Mouse (Mus musculus) megakaryocyte, embryonic 14.5 days (primary cell): ENCODE measurements around the gene Vmn1r53.

Experiments used
- FLI1 ChIP-seq: IDR thresholded peaks from 2 replicates; pipeline ENCODE4 v1.6.1; 2012; ENCODE audit warnings: low read length, inconsistent platforms, mixed read lengths
- GATA1 ChIP-seq: IDR thresholded peaks from 3 replicates; pipeline ENCODE4 v1.6.1; 2012; ENCODE audit warnings: mixed read lengths, low read length, inconsistent platforms, borderline replicate concordance

DNA sequence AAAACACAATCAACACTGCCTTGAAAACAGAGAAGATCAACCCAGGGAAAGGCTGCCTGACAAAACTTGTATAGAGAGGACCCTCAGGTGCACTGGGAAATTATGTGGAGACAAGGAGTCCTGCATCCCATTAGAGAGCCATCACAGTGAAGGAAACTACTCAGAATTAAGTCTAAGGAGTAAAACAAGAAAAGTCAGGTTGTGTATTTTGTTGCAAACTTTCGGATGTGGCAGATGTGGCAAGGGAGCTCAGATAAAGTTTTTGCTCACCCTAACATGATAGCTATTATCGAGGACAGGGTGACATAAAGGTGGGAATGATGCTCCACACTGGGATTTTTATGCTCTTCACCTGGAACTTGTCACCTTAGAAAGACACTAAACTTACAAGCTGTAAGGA, 49.7 kb downstream of the Vmn1r53 start, which contains the start of gene Vmn1r52:
- TF ChIP-seq GATA1 (no peak), FLI1 (no peak)
